Mouse (Mus musculus) frontal cortex, postnatal 10 days (tissue): ENCODE data around the gene Pim1.

Experiments used
- DNase-seq, 2 experiments: peaks; one replicate each; pipeline ENCODE4 v3.0.0; 2022; ENCODE audit warnings: low spot score in 2 of 2, mixed read lengths in 1 of 2

The Pim1 gene

DNA sequence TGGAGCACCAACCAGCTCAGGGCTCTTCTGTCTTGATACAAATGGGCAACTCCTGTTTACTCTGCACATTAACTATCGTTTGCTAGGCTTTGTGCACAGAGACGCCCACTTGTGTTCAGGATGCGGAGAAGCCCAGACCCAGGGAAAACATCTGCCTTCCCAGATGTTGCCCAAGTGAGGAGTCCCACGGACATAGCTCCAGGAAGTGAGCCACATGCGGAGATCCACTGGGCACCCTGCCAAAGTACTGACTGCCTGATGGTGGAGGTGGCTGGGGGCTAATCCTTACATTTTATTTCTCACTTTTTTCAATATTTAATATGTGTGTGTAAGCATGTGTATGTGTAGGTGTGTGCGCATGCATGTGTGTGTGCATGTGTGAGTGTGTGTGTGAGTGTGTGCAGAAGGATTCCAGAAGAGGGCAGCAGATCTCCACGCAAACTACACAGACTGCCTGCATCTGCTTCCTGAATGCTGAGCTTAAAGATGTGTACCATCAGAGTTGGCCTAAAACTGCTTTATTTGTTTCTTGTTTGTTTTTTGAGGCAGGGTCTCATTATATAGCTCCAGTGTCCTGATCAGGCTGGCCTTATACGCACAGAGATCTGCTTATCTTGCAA is 38.1 kb downstream of the Pim1 start:
- DNase-seq: no peak

DNA sequence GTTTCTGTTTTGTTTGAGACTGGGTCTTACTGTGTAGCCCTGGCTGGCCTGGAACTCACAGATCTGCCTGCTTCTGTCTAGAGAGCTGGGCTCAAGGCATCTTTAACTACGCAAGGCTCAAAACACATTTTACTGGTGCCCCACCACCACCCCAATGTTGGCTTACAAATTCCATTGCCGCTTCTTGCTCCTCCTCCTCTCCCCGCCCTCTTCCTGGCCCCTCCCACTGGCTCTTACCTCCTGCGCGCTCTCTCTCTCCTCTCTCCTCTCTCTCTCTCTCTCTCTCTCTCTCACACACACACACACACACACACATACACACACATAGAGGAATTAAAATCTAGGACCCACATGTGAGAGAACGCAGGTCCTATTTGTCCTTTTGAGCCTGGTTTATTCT is 40.0 kb downstream of the Pim1 start:
- DNase-seq: no peak

DNA sequence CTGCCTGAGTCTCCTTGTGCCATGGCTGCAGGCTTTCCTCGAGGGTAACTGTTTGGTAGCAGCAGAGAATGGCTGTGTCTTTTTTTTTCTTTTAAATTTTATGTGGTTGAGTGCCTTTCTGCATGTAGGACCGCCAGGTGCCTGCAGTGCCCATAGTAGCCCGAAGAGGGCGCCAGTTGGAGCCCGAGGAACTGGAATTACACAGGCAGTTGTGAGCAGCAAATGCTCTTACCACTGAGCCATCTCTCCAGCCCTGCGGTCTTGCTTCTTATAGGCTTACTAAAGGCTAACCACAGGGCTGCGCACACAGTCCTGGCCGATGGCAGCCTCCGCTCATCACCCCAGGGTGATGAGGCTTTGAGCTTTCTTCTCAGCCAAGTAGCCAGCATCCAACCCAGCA is 40.7 kb downstream of the Pim1 start:
- DNase-seq: no peak

DNA sequence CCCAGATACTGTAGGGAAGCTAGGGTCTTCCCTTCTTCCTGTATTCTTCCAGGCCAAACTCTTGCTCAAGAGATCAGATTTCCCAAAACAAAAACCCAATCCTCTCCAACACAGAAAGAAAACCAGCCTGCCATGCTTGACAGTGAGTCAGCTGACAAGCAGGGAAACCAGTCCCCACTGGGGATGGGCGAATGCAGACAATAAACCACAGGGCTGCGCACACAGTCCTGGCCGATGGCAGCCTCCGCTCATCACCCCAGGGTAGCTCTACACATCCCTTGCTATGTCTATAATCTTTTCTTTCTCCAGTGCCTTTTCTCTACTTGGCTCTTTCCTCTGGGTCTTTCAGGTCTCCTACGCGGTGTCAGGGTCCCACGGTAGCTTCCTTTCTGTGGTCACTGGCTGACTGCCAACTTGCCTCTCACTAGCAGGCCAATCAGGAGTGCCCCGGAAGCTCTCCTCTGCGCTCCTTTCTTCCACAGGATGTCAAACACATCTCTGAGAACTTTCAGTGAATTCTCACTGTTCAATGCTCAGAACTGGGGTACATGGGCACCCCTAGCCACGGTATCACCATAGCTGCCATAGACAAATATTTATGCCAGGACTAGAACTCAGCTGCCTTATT is 41.3 kb downstream of the Pim1 start:
- DNase-seq: no peak

DNA sequence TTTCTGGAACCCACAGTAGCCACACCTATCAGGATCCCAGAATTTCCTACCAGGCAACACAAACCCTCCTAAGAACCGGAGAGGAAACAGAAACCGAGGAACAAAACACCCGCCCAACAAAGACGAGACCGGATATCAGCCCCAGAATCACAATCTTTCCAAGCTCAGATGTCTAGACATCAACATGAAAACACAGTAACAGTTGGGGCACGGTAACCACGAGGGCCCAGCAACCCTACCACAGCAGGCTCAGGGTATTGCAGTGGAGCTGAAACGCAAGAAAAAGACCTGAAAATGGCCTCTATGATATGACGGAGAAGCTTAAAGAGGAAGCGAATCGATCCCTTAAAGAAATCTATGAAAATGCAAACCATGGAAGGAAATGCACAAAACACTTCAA is 43.3 kb downstream of the Pim1 start:
- no peak for DNase-seq

DNA sequence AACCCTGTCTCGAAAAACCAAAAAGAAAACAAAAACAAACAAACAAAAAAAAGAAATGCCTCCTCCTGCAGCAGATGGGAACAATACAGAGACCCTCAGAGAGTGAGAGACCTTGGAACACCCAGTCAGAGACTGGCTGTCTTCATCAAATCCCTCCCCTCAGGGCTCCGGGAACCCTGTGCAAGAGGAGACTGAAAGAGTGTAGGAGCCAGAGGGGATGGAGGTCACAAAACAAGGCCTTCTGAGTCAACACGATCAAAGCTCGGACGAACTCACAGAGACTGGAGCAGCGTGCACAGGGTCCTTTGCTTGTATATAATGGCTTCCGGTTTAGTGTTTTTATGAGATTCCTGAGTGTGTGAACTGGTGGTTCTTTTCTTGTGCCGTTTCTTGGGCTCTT is 49.9 kb downstream of the Pim1 start:
- DNase-seq: no peak

DNA sequence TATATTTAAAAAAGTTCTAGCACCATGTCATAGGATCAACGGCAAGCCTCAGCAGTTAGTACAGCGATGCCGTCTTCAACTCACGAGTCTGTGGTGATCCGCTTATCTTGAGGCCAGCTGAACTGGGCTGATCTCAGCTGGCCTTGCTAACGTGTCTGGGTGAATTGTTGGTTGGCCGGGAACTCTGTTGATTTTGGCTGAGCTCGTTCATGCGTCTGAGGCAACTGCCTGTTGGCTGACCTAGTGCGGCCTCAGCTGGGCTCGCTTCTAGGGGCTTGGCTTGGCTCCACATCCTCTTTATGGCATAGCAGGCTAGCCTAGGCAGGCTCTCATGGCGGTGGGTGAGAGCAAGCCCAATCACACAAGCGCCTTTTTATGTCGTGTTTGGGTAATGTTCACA is 50.9 kb downstream of the Pim1 start:
- DNase-seq: no peak

DNA sequence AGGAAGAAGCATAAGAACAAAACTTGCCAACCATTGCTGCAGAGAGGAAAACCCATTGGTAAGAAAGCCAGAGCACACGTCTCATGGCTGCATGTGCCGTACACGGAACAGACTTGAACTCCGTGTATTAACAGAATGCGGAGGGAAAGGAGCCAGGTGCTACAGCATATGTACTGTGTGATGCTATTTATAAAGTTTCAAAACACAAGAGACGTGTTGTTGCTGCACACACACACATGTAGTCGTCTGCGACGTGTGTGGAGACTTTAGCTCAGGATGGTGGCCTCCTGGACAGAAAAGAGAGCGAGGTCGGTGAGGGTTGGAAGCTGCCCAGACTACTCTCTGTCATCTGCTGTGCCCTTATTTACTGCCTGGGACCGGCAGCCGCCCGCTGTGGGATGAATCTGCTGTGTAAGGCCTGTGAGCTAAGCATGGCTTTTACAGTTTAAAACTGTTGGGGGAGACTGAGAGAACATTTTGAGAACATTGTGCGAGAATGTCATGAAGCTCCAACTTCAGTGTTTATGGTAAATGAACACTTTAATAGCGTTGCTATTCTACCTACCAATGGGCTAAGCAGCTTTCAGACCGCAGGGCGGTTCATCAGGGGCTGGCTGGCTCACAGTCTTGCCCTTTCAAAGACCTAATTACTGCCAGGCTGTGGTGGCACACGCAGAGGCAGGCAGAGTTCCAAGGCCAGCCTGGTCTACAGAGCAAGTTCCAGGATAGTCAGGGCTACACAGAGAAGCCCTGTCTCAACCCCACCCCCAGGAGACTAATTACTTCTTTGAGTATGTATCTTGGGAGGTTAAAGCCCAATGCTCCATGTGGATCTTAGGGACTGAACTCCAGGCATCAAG is 52.5 kb downstream of the Pim1 start:
- DNase-seq: no peak

DNA sequence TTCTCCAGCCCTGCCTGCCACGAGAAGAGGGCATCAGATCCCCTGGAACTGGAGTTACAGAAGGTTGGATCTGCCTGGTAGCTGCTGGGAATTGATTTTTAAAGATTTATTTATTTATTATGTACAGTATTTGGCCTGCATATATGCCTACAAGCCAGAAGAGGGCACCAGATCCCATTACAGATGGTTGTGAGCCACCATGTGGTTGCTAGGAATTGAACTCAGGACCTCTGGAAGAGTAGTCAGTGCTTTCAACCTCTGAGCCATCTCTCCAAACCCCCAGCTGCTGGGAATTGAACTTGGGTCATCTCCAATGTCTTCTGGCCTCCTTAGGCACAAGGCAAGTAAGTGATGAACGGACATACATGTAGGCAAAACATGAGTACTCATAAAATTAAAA is 53.5 kb downstream of the Pim1 start:
- DNase-seq: no peak

DNA sequence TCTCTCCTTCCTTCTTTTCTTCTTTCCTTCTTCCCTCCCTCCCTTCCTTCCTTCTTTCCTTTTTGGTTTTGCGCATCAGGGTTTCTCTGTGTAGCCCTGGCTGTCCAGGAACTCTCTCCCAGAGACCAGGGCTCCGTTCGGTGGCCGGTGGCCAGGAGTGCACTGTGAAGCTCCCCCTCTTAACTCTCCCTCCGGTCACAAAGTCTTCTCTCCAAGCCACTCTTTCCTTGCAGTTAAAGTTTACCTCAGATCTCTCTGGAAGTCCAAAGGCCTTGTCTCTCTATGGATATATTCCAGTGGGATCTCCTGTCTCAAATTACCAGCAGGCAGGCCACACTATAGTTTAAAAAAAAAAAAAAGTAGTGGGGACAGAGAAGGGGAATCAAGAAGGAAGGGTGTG is 54.7 kb downstream of the Pim1 start:
- DNase-seq: no peak
